Mouse (Mus musculus) urinary bladder, postnatal 36 days (tissue): ENCODE measurements around the gene Epb41l2.

Source experiments
- DNase-seq, 2 experiments: peaks; one replicate each; pipeline ENCODE4 v3.0.0; 2022; ENCODE audit warnings: low spot score in 2 of 2, mixed read lengths in 1 of 2

The Epb41l2 gene

DNA sequence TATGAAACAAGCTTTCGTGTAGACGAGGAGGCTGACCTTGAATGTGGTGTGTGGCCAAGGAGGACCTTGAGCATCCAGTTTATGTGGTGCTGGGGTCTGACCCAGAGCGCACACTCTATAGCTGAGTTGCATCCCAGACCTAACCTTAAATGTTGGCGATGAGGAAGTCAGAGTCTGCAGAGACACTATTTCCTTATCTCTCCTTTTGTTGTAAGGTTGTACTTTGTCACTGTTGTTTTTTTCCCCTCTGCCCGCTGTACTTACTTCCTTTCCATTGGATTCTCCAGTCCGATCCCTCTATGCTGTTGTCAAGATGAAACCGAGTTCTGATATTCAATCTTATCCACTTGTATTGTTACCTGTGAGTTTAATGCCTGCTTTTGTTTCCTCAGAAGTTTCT is 5.6 kb downstream of the Epb41l2 start:
- DNase-seq: no peak

DNA sequence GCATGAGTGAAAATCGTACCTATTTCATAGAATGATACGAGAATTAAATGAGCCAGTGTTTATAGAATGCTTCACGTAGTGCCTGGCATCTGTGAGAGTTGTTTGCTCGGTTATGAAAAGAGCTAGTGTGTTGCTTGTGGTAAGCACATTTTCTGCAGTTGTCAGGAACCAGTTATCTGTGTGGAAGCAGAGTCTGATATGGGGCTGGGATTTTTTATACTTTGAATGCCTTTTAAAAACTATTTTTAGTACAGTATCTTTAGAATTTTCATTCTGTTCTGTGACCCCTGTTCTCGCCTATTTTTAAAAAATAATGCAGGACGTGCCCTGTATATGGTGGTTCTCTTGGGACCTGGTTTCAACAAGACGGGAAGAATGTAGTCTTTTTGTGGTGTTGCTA is 6.1 kb downstream of the Epb41l2 start:
- DNase-seq: no peak

DNA sequence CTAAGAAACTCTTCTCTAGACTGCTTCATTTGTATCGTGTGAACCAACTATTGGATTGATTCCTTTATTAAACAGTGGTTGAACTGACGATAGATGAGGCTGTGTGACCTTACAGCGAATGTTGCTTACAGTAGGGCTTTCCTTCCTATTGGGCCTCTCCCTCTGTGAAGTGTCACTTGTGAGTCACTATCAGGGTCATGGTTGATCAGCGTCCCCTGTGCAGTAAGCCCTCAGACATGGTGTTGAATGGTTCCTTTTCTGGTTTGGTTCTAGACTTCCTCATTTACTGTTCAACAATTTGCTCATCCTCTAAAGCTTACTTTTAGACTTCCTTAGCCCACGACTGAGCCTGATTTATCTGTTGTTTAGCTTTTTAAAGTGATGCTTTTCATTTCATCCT is 7.1 kb downstream of the Epb41l2 start:
- DNase-seq: no peak

DNA sequence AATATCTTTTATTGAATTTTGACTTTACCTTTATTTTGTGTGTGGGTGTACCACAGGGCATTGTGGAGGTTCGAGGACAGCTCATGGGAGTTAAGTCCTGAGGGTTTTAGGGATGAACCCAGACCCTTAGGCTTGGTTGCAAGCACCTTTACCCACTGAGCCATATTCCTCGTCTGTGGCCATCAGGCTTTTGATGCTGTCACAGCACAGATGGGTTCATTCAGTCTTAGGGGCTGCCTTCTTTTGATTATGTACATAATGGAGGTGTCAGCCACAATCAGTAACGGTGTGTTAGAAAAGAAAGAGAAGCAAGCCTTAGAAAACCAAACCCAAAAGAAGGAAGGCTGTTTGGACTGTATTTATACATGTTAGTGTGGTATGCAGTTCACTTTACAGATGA is 9.3 kb downstream of the Epb41l2 start:
- DNase-seq: no peak

DNA sequence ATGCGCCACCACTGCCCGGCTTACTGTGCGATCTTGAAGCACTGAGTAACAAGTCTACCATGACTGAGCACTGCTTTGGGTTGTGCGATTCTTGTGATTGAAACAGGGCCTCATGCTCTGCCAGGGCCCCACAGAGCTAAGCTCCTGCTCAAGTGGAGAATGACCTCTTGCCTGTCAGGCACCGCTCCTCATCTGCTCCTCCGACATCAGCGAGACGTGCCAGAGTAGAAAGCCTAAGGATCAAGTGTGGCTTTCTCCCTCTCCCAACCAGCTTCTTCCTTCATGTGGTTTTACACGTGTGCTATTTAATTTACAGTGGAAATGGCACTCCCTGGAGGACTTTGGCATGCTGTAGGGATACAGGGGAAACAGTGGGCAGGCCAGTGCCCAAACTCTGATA is 10.1 kb downstream of the Epb41l2 start:
- DNase-seq: no peak

DNA sequence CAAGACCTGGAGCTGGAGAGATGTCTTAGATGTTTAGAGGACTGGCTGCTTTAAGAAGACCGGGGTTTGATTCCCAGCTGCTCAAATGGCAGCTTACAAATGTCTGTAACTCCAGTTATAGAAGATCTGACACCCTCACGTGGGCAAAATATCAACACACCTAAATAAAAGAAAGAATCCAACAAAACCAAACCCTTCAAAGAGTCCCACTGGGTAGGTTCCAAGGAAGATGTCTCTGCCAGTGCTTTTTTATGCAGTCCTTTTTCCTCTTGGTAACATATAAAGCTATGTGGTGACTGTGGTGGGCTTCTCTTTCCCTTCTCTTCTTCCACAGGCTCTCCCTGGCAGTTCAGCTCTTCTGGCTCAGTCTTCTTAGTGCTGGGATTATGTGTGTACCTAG is 11.7 kb downstream of the Epb41l2 start:
- no peak for DNase-seq

DNA sequence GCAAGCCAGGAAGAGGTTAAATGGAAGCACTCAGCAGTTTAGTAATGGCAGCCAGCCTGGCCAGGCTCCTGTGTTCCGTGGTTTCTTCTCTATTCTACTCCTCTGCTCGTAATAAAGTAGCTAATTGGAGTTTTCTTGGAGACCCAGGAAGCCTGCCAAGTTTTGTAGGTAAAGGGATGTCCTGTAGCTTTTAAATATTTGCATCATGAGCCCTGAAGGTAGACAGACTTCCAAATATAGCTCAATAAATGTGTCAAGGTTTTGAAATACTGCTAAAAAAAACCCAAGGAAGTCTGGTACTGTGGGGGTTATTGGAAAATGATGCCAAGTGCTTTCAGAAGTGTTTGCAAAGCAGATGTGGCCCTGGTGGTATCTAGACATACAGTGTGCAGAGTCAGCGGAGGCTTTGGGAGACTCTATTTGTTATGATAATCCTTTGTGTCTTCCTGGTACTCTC is 12.3 kb downstream of the Epb41l2 start:
- no peak for DNase-seq

DNA sequence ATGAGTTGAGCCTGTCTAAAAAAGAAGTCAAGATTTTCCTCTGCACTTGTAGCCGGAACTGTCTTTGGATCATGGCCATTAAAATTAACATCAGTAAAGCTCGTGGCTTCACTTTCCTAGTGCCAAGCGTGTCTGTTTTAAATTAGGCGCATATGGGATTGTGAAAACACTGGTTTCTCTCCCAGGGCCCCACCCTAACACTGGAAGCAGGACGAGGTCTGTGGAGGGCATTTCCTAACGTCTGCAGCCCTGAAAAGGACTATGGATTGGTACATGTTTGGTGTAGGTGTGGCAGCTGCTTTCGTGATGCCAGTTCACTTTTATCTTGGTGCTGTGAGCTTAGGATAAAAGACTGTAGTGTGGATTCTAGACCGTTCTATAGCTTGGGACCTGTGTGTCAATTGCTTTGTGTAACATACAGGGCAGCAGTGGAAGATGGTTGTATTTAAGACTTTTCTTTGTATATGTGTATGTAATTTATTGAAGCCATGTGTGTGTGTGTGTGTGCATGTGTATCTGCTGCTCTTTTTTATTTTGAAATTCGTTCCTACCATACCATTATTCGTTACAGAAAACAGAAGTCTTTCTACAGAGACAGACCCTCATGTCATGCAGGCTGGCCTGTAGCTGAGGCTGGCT is 13.0 kb downstream of the Epb41l2 start:
- DNase-seq: no peak

DNA sequence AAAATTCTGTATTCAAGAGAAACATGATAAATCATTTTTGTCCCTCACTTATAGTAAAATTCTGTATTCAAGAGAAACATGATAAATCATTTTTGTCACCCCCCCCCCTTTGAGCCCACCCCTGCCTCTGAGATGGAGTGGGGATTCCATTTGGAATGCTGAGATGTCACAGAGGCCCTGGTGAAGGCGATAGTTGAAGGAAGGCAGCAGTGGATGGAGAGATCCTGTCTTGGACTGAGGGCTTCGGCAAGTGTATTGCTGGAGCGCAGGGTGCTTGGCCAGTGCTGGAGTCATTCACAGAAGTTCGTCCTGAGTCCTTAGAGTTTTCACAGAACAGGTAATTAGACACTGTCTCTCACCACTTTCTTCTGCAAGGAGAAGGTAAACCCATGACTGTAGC is 15.4 kb downstream of the Epb41l2 start:
- DNase-seq: no peak

DNA sequence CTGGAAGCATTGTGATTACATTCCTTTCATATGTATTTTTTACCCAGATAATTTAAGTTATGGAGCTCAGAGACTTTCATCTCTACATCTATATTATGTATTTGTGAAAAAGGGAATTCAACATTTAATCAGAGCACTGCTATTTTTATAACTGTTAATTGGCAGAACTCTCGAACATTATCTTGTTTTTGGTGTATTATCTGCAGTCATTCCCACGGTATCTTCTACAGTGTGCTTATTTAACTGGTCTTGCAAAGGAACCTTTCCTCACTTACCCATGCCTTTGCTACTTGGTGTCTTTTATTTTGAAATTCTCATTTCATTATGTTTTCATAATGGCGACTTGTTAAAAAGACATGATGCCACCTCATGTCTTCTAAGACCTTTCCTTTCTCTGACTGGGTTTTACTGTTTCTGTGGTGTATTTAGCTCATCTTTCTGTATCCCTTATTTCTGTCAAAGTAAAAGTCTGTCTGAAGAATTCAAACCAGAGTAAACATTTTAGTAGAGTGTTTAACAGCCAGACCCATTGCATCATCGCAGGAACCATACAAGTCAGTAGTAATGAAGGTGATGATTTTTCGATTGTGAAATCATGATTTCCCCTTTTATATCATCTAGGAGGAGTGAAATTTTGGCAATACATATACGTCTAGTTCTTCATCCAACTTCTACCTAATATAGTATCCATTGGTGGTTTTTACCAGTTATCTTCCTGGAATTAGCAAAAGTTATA is 21.3 kb downstream of the Epb41l2 start:
- DNase-seq: no peak

DNA sequence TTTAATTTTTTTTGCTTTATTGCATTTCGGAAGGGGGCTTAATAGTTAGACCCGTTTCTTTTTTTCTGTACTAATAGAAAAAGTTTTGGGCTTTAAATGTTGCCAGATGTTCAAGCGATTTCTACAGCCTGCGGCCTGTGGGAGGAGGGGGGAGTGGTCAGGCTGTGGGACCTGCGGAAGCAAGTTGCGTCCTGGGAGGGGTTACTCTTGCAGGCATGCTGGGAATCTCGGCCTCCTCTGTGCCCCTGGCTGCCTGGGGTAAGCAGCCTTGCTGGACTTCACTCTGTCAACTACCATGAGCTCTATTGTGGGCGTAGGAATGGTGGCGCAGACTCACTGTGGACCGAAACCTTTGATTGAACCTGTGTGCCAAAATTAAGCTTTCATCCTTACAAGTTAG is 22.4 kb downstream of the Epb41l2 start:
- DNase-seq: no peak

DNA sequence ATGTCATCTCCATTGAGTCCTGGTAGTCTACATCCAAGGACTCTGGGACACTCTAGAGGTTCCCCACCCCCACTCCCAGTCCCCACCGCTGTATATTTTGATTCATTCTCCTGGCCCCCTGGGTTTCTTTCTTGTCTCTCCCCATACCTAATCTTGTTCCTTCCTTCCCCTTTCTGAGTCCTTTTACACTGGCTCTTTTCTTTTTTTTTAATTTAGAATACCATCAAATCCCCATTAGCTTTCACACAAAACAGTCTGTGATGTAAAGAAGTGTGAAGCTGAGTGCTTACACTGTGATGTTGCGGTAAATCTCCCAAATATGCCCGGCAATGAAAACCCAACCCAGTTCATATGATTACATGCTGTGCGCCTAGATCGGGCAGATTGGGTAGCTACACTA is 23.6 kb downstream of the Epb41l2 start:
- no peak for DNase-seq

DNA sequence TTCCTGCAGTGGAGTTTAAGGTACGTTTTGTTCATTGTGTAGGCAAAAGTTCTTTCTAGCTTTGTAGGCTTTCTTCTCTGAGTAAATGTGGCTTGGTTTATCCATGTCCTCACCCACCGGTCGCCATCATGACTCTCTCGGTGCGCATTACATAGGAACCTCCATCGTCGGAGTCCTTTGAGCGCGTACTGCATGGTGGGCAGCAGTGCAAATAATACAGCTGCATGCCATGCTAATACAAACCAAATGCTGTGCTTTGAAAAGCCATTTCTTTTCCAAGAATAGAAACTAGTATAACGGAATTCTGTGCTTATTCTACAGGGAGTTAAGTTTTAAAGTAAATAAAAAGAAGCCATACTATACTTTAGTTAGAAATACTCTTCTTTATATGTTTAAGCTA is 24.8 kb downstream of the Epb41l2 start:
- DNase-seq: no peak

DNA sequence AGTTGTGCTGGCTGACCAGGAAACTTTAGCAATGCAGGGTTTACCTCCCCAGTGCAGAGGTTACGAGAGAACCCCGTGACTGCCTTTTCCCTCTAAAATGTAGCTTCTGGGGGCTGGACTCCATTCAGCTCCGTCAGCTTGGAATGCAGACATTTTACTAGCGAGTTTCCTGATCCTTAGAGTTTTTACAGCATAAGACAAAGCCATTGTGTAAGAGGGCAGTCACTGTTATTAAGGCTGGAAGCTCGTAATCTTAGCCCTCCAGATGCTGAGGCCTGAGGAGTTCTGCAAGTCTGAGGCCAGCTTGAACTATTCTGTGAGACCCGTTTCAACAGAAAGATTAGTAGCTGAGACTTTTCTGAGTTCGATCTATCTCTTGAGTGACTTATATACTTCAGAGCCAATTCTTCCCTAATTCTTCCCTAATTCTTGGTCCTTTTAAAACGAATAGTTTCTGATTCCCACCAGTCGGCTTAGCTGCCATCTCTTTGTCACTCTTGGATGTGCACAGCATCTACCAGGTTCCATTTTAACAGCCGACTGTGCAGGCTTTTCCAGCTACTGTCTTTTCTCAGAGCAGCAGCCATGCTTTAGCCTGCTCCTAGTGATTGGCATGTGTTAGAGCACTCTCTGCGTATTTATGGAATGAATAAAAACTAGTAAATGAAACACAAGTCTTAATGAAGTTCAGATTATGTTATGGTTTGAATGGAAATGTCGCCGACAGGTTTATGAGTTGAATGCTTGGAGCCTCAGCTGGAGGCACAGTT is 26.4 kb downstream of the Epb41l2 start:
- no peak for DNase-seq

DNA sequence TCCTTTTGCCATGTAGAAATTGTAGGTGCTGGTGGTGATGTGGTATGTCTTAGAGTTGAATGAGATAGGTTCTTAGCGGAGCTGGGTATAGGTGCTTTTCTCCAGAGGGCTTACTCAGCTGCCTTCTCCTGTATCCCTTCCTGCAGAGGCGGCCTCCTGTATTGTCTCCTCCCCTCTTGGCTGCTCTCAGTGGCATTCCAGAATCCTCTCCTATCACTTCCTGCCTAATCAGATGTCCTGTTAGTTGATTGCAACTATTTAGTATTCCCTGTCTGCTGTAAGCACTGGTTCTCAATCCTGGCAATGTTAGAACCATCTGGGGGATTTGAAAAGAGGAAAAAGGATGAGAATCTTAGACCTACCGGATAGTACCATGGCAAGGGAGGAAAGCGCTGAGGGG is 27.3 kb downstream of the Epb41l2 start:
- DNase-seq: no peak

DNA sequence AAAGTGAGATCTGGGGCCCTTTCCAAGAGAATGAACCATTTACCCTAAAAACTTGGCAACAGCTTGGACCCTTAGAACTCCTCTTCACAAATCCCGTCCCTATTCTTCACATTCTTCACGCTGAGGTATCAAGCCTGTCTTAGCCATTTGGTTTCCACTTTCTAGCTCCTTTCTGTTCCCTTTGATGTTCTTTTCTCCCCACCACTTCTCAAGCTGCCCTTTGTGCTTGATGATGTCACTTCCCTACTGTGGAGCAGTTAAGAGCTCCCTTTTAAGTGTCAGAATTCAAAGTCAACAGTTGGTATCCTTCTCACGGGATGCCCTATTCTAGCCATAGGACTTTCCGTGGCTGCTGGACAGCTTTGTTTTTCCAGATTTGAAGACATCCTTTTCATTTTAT is 27.7 kb downstream of the Epb41l2 start:
- DNase-seq: no peak

DNA sequence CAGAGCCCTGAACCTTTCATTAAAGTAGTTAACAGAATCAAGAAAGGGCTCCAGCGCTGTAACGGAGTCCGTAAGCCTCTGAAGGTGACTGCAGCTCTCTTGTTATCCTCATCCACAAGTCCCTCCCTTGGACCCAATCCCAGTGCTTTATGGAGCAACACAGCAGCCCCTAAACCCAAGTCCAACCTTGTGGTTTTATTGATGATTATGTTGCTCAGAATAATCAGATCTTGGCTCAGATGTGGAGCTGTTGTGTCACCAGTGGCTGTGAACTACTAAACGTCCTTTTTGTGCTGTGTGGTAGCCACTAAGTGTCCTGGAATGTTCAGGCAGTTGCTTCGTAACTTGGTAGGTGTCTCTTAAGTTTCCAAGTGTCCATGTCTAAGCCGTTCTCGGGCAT is 33.2 kb downstream of the Epb41l2 start:
- DNase-seq: no peak

DNA sequence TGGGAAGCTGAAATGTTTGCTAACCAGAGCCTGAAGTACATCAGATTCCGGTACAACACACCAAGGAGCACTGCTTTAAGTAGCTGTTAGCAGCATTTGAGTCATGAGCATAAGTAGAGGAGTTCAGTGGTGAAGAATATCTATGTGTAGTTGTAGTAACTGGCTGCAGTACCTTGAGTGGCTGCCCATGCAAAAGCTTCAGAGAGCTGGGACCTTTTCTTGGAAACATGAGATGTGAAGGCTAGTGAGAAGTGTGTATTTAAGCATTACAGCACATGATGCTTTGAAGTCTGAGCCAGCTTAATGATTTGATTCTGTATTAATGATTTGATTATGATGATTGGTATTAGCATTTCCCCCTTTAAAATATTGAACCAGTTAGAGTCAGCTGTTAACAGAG is 34.1 kb downstream of the Epb41l2 start:
- no peak for DNase-seq

DNA sequence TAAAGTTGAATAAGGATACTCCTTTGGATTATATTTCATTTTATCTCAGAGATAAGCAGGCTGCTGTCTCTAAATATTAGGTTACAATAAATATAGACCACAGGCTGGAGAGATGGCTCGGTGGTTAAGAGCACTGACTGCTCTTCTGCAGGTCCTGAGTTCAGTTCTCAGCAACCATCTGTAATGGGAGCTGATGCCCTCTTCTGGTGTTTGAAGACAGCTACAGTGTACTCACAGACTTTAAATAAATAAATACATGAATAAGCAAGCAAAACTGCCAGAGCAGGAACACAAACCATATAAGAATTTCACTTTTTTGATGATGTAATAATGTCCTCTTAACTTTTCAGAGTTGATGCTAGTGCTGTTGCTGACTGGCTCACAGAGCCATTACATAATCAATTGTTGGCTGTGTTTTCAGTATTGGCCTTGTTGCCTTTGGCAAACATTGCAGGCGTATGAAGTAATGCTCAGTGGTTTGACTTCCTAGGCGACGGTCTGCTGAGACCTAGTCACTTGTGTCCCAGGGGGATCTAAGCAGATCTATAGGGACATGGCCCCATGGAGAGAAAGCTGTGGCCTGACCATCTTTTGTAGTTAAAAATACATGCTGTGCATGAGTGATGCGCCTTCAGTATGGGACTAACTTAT is 35.8 kb downstream of the Epb41l2 start:
- DNase-seq: peak in 1 of 2 experiments; percentile 44

DNA sequence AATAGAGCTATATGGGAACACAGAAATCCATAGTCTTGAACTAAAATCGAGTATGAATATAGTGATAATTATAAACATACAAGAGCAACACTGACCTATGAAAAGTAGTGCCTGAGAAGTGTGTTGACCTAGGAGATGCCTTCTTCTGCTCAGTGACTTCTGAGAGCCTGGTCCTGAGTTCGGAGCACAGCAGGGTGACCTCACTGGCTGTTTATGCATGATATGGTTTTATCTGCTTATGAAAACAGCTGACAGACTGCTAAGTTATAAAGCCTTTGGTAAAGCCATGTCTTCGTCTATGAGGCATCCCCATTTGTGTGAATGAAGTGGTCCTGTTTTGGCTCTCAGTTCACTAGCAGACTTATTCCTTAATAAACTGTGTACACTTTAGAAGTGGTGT is 37.3 kb downstream of the Epb41l2 start:
- no peak for DNase-seq

DNA sequence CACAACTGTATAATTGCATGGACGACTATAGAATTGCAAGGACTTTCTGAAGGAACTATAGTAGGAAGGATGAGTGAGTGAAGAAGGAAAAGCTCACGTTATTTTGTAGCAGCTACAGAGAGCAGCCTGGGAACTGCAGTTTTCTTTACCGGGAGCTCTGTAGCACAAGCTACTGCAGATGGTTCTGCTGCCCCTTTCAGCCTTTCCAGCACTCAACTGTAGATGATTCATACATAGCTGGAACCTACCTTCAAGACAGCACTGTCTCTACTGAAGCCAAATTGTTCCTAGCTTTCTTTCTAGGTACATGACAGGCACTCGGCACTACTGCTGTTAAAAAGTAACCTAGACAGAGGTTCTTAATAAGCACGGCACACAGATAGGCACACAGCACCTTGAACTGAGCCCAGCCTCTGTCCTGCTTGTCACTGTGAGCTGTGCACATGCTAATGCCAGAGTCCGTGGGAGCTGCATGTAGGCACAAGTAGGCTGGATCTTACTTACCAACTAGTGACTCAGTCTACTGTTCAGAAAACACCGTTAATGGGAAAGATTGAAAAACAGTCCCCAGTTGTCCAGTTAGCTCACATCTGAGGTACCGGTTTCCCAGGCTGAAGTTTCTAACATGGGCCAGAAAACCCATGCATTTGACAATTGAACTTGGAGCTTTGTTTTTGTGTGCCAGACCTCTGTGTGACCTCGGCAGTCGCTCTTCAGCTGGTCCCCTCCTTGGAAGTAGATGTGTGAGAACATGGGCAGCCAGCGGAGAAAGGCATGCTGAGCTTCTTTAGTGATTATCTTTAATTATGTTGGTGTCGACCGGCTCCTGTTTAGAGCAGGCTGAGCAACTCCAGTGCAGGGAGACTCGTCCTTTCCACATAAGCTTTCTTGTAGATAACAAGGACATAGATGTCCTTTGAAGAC is 38.4 kb downstream of the Epb41l2 start:
- DNase-seq: no peak
